Mouse (Mus musculus) forebrain, embryonic 11.5 days (tissue): ENCODE results near the gene Vars. TPM values are rescaled to one million over a fixed set of nuclear protein-coding genes. Genes with fewer than 3 reads are reported as not detected.
"Not testable (repeated sequence)": the region's sequence is repeated elsewhere in the genome, so short reads cannot be mapped to it uniquely, and the experiment has no call there.

Experiments
- ATAC-seq: fragments of 200-750 bp; cut with Nextera tagmentation; replicated peaks from 2 replicates; pipeline ENCODE4 v1.8.0; 2017; ENCODE audit warnings: moderate TSS enrichment; ENCODE audit not compliant: low FRiP score
- DNase-seq: peaks from one replicate; pipeline ENCODE4 v3.0.0-alpha.2; 2017; ENCODE audit warnings: low spot score
- H3K27ac ChIP-seq: fragments of 300-500 bp; sonication (generic); 2 replicates; pipeline ENCODE4 v1.5.1; 2014; ENCODE audit warnings: low read depth, low read length
- H3K27me3 ChIP-seq: fragments of 300-500 bp; sonication (generic); 2 replicates; pipeline ENCODE4 v1.6.1; 2014; ENCODE audit warnings: mild to moderate bottlenecking, low read length, mixed read lengths; ENCODE audit not compliant: control insufficient read depth, insufficient read depth
- H3K36me3 ChIP-seq: fragments of 300-500 bp; sonication (generic); 2 replicates; pipeline ENCODE4 v1.6.1; 2014; ENCODE audit warnings: mild to moderate bottlenecking, low read length, moderate library complexity, mixed read lengths; ENCODE audit not compliant: control insufficient read depth, insufficient read depth
- H3K4me1 ChIP-seq: fragments of 300-500 bp; sonication (generic); replicated peaks from 2 replicates; pipeline ENCODE4 v1.6.1; 2014; ENCODE audit warnings: low read length, mixed read lengths; ENCODE audit not compliant: control insufficient read depth, insufficient read depth
- H3K4me2 ChIP-seq: fragments of 300-500 bp; sonication (generic); 2 replicates; pipeline ENCODE4 v1.6.1; 2014; ENCODE audit warnings: low read depth, mild to moderate bottlenecking, low read length, moderate library complexity, mixed read lengths; ENCODE audit not compliant: severe bottlenecking
- H3K4me3 ChIP-seq: fragments of 300-500 bp; sonication (generic); 2 replicates; pipeline ENCODE4 v1.5.1; 2014; ENCODE audit warnings: low read depth, low read length
- H3K9ac ChIP-seq: fragments of 300-500 bp; sonication (generic); 2 replicates; pipeline ENCODE4 v1.6.1; 2014; ENCODE audit warnings: low read length
- H3K9me3 ChIP-seq: fragments of 300-500 bp; sonication (generic); 2 replicates; pipeline ENCODE4 v1.6.1; 2016; ENCODE audit warnings: low read length, mixed read lengths; ENCODE audit not compliant: control insufficient read depth
- WGBS: fragments of 180-500 bp; shearing (Covaris S2); extraction: QIAGEN DNeasy Blood & Tissue Kit; methylation state at CpG from one replicate; pipeline ENCODE4 v1.1.7; 2014; 5-methylcytosine and 5-hydroxymethylcytosine counted together
- polyA plus RNA-seq: library from polyadenylated mRNA; unstranded; fragments of >200 nt; fragmentation: Nextera tagmentation; extraction: Ambion mirVana; gene quantifications from 2 replicates; pipeline ENCODE4 v1.2.1, GENCODE M21; 2014

Vars gene
- polyA plus RNA-seq, 1 experiment from 2014 or later = 174 TPM

- no peak for ATAC-seq
- peaks cover 10% of the 10 kb centered on the region; the same call in 1 of the 2 replicates for H3K4me1 ChIP-seq
- H3K4me2 ChIP-seq = no peak overlapping the region
- WGBS = 91% methylated on average over 27 of the region's 27 CpGs
- H3K27ac ChIP-seq = no peak overlapping the region
- H3K4me3 ChIP-seq = no peak overlapping the region
- peak; percentile 44 for DNase-seq
- no peaks in the 10 kb centered on the region for H3K36me3 ChIP-seq
- H3K9ac ChIP-seq = no peak overlapping the region
- H3K9me3 ChIP-seq = no peaks in the 10 kb centered on the region
- no peaks in the 10 kb centered on the region for H3K27me3 ChIP-seq
These were observed 22.5 kb upstream of the Vars start for GRCm38 (mm10) chr17:34978239-34978638.

GRCm38 (mm10) chr17:34979631-34980030, 21.2 kb upstream of the Vars start:
- Histone ChIP-seq H3K27ac (no peak overlapping the region), H3K4me2 (no peak overlapping the region), H3K4me3 (no peak overlapping the region), H3K4me1 (peaks cover 10% of the 10 kb centered on the region; the same call in 1 of the 2 replicates), H3K36me3 (no peaks in the 10 kb centered on the region), H3K27me3 (no peaks in the 10 kb centered on the region), H3K9me3 (no peaks in the 10 kb centered on the region), H3K9ac (no peak overlapping the region)
- WGBS = 92% methylated on average over 4 of the region's 4 CpGs
- DNase-seq (no peak), ATAC-seq (no peak)

DNA sequence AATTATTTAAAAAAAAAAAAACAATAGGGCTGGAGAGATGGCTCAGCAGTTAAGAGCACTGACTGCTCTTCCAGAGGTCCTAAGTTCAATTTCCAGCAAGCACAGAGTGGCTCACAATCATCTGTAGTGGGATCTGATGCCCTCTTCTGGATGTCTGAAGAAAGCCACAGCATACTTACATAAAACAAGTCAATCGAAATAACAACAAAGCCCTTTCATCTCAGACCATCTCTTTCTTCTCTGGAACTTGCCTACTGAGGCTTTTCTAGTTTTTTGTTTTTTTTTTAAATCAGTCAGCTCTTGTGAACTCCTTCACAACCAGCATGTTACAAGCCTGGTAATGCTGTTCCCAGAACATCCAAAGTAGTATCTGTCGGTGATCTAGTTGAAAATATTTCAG, 20.1 kb upstream of the Vars start:
- Histone ChIP-seq H3K36me3 (peaks cover 2% of the 10 kb centered on the region; the same call in 1 of the 2 replicates), H3K27me3 (no peaks in the 10 kb centered on the region), H3K4me2 (peak overlapping the region; percentile 80), H3K9ac (peak overlapping the region; percentile 95), H3K9me3 (no peaks in the 10 kb centered on the region), H3K4me1 (peaks cover 10% of the 10 kb centered on the region; the same call in 1 of the 2 replicates), H3K4me3 (peak overlapping the region; percentile 93), H3K27ac (no peak overlapping the region)
- WGBS = 24% methylated on average over 2 of the region's 2 CpGs
- DNase-seq = peak; percentile 48
- ATAC-seq = no peak

- H3K36me3 ChIP-seq = peaks cover 6% of the 10 kb centered on the region; the same call in 1 of the 2 replicates
- H3K9ac ChIP-seq = peak within 1 kb of the TSS; percentile 95
- peak; percentile 93 for DNase-seq
- H3K4me2 ChIP-seq = peak within 1 kb of the TSS; percentile 80
- H3K4me3 ChIP-seq = peak within 1 kb of the TSS; percentile 93
- no peaks in the 10 kb centered on the region for H3K27me3 ChIP-seq
- H3K9me3 ChIP-seq = no peaks in the 10 kb centered on the region
- H3K4me1 ChIP-seq = peaks cover 10% of the 10 kb centered on the region; the same call in 1 of the 2 replicates
- WGBS = under 1% methylated on average over 58 of the region's 58 CpGs
- peak; percentile 93 for ATAC-seq
- peak within 1 kb of the TSS; percentile 97 for H3K27ac ChIP-seq
These were observed 19.1 kb upstream of the Vars start, which contains the start of gene Lsm2 for GRCm38 (mm10) chr17:34981690-34982180. Gene Lsm2, plus strand, starts transcription at chr17:34981862.

- Histone ChIP-seq H3K9me3 (no peaks in the 10 kb centered on the region), H3K27me3 (no peaks in the 10 kb centered on the region), H3K9ac (peak overlapping the region; percentile 95), H3K4me2 (peak overlapping the region; percentile 80), H3K4me3 (peak overlapping the region; percentile 93), H3K27ac (peak overlapping the region; percentile 97), H3K4me1 (peaks cover 10% of the 10 kb centered on the region; the same call in 1 of the 2 replicates), H3K36me3 (peaks cover 6% of the 10 kb centered on the region; the same call in 1 of the 2 replicates)
- ATAC-seq (no peak), DNase-seq (no peak)
- under 1% methylated on average over 15 of the region's 15 CpGs for WGBS
These were observed 18.5 kb upstream of the Vars start for GRCm38 (mm10) chr17:34982328-34982727.

DNA sequence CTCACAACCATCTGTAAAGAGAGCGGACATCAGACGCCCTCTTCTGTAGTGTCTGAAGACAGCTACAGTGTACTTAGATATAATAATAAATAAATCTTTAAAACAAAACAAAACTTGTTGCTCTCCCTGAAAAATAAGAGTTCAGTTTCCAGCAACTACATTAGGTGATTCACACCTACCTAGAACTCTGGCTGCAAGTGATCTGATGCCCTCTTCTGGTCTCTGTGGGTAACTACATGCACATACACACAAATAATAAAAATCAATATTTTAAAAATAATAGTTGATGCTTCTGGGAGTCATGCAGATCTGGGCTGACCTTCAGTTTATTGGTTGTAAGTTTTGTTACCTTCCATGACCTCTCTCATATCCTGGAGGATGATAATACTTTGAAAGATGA, 16.6 kb upstream of the Vars start:
- Histone ChIP-seq H3K4me3 (no peak overlapping the region), H3K4me1 (peaks cover 10% of the 10 kb centered on the region; the same call in 1 of the 2 replicates), H3K27ac (no peak overlapping the region), H3K9me3 (no peaks in the 10 kb centered on the region), H3K36me3 (peaks cover 6% of the 10 kb centered on the region; the same call in 1 of the 2 replicates), H3K27me3 (no peaks in the 10 kb centered on the region), H3K4me2 (no peak overlapping the region), H3K9ac (no peak overlapping the region)
- ATAC-seq (no peak), DNase-seq (no peak)
- WGBS = 67% methylated on average over 2 of the region's 2 CpGs

DNA sequence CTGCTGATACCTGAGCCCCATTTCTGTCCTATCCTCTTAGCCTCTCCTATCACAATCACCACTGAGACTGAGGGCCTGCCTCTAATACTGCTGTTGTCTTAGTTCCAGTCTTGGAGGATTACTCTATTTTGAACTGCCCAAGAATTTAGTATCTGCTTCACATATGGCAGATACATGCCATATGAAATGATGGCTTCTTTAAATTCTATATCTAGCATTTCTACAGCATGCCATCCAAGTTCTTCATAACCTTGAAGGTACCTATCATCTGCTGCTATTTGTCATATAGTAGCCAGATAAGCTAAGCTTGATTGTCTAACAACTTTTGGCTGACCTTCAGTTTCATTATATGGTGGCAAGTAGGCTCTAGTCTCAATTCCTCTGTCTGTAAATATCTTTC, 6.0 kb upstream of the Vars start:
- DNase-seq = no peak
- Histone ChIP-seq H3K4me2 (no peak overlapping the region), H3K4me3 (no peak overlapping the region), H3K36me3 (peaks cover 4% of the 10 kb centered on the region; the same call in 1 of the 2 replicates), H3K27ac (no peak overlapping the region), H3K4me1 (peaks cover 5% of the 10 kb centered on the region; the same call in 1 of the 2 replicates), H3K27me3 (no peaks in the 10 kb centered on the region), H3K9ac (no peak overlapping the region), H3K9me3 (no peaks in the 10 kb centered on the region)
- ATAC-seq = no peak

DNA sequence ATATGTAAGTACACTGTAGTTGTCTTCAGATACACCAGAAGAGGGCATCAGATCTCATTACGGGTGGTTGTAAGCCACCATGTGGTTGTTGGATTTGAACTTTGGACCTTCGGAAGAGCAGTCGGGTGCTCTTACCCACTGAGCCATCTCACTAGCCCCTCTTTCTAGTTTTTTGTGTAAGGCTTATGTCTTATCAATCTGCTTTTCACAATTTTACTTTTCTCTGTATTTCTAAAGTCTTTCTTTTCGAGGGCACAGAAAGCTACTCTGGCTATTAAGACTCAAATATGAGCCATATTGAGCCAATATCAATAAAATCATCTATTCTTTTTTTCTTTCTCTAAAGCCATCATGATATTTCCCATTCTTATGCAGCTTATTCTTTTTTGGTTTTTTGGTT, 5.6 kb upstream of the Vars start:
- not testable (repeated sequence) for H3K4me1 ChIP-seq, H3K9me3 ChIP-seq, H3K36me3 ChIP-seq, H3K9ac ChIP-seq, H3K27me3 ChIP-seq, DNase-seq, ATAC-seq, H3K4me2 ChIP-seq, H3K27ac ChIP-seq, H3K4me3 ChIP-seq
- 95% methylated on average over 4 of the region's 4 CpGs for WGBS

GRCm38 (mm10) chr17:34995927-34996326, 4.9 kb upstream of the Vars start:
- DNase-seq = peak; percentile 42
- not testable (repeated sequence) for H3K4me1 ChIP-seq, H3K4me3 ChIP-seq, H3K36me3 ChIP-seq, H3K4me2 ChIP-seq, H3K27me3 ChIP-seq, H3K27ac ChIP-seq, ATAC-seq, H3K9ac ChIP-seq, H3K9me3 ChIP-seq
- WGBS = 97% methylated on average over 4 of the region's 4 CpGs
